Mouse (Mus musculus) cerebellum, adult 2 months (tissue): Measurements from ENCODE around the gene Grin2d.

ENCODE experiments used
- CTCF ChIP-seq: fragments of 200-500 bp; IDR thresholded peaks from 2 replicates; pipeline ENCODE4 v1.5.1; 2011; ENCODE audit warnings: low read depth, mild to moderate bottlenecking, control low read depth, low read length, moderate library complexity, borderline replicate concordance; ENCODE audit not compliant: insufficient read depth
- POLR2A ChIP-seq: fragments of 200-500 bp; IDR thresholded peaks from 2 replicates; pipeline ENCODE4 v1.6.1; 2011; ENCODE audit warnings: low read length, control low read depth, borderline replicate concordance; ENCODE audit not compliant: insufficient read depth

DNA sequence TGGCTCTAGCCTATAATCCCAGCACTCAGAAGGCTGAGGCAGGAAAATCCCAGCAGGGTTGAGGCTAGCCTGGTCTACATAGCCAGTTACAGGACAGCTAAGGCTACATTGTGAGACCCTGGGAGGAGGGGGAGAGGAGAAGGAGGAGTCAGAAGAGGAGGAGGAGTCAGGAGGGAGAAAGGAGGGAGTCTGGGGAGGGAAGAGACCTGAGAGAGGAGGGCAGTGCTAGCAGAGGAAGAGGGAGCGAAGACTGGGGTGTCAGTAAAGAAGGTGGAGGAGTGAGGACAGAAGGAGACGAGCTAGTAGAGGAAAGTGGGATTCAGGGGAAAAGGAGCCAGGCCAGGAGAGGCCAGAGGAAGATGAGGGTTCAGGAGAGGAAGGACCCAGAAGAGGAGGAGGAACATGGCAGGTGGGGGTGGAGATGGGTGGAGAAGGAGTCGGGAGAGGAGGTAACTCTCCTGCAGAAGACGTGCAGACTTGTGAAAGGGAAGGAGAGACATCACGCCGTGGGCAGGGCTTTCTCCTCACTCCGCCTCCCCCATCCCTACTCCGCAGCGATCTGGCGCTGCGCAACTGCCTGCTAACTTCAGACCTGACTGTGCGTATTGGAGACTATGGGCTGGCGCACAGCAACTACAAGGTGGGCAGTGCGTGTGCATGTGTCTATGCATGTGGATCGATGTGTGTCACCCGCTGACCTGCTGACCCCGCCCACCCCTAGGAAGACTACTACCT, 86.3 kb downstream of the Grin2d start:
- no peak for TF ChIP-seq POLR2A
- no peak for TF ChIP-seq CTCF
